Comparison of ENCODE assay signal across 17 mouse cellular contexts in genomic region chr5:112679251-112679650, GRCm38 (mm10).
"Had no signal": no experiment of that assay in that cellular context is flagged by ENCODE, and none has a peak within 500 bp of the region (broad histone marks: within the 10 kb centered on the region; RNA-seq: fewer than 3 reads in every experiment).

No protein-coding gene starts in this region.

- H3K9me3 ChIP-seq: lung, embryonic 15.5 days; midbrain, embryonic 12.5 days; neural tube, embryonic 12.5 days; stomach, embryonic 15.5 days had no signal

- H3K27me3 ChIP-seq: lung, embryonic 15.5 days; megakaryocyte, embryonic 14.5 days; midbrain, embryonic 12.5 days; neural tube, embryonic 12.5 days; stomach, embryonic 15.5 days had no signal

- H3K4me3 ChIP-seq: lung, embryonic 15.5 days; megakaryocyte, embryonic 14.5 days; midbrain, embryonic 12.5 days; neural tube, embryonic 12.5 days; stomach, embryonic 15.5 days had no signal

- ATAC-seq: liver, postnatal 0 days; lung, postnatal 0 days had no signal

- H3K9ac ChIP-seq: liver, postnatal 0 days; lung, embryonic 15.5 days; midbrain, embryonic 12.5 days; neural tube, embryonic 12.5 days; stomach, embryonic 15.5 days had no signal

- H3K4me2 ChIP-seq: lung, embryonic 15.5 days; midbrain, embryonic 12.5 days; neural tube, embryonic 12.5 days; stomach, embryonic 15.5 days had no signal

- H3K4me1 ChIP-seq: megakaryocyte, embryonic 14.5 days; stomach, embryonic 15.5 days had no signal

- H3K27ac ChIP-seq: lung, embryonic 15.5 days; macrophage; midbrain, embryonic 12.5 days; neural tube, embryonic 12.5 days; stomach, embryonic 15.5 days; stomach, postnatal 0 days had no signal

- DNase-seq: liver, postnatal 0 days; lung, adult 2 months; lung, postnatal 14 days; lung, postnatal 36 days; midbrain, embryonic 14.5 days; right cerebral cortex, postnatal 14 days; thymus, adult 2 months; thymus, postnatal 25 days; thymus, postnatal 4 days had no signal

- H3K36me3 ChIP-seq: lung, embryonic 15.5 days; midbrain, embryonic 12.5 days; neural tube, embryonic 12.5 days; stomach, embryonic 15.5 days had no signal
